Mouse (Mus musculus) fat pad, adult 2 months (tissue): ENCODE results near the gene Apoa5.
A peak's percentile ranks its signal among the peaks of the same experiment; 100 is the strongest.
"Not testable (repeated sequence)": the region's sequence is repeated elsewhere in the genome, so short reads cannot be mapped to it uniquely, and the experiment has no call there.

ENCODE experiments used
- DNase-seq: peaks from one replicate; pipeline ENCODE4 v3.0.0-alpha.2; 2011; ENCODE audit warnings: low read depth, low spot score; ENCODE audit errors: extremely low read depth

The Apoa5 gene

DNA sequence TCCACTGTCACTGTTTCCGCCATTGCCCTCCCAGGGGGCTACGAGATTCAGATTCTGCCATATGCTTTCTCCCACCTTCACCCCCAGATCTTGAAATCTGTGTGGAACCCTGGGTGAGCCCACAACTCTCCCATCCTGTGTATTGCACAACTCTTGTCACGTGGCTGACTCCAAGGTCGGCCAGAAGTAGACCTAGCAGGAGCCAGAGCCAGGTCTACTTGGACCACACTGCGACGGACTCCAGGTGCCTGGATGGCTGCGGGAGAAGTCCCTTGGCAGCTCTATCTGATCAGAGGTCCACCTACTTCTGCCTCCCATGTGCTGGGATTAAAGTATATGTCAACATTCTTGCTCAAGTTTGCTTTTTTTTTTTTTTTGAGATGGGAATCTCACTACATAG, 7.3 kb upstream of the Apoa5 start:
- no peak for DNase-seq

DNA sequence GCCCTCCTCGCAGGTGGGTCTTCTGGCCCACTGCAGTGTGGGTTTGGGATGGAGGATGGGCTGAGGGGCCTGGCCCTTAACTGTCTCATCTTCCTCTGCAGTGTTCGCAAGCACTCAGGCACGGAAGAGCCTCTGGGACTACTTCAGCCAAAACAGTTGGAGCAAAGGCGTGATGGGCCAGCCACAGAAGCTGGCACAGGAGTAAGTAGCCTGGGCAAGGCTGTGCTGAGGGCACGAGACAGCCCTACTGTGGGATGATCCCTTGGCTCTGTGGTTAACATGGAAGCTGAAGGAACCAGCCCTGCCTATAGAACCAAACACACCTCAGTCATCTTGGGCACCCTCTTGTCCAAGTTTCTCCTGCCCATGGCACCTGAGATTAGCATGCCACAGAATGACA, 692 bp downstream of the Apoa5 start:
- no peak for DNase-seq

DNA sequence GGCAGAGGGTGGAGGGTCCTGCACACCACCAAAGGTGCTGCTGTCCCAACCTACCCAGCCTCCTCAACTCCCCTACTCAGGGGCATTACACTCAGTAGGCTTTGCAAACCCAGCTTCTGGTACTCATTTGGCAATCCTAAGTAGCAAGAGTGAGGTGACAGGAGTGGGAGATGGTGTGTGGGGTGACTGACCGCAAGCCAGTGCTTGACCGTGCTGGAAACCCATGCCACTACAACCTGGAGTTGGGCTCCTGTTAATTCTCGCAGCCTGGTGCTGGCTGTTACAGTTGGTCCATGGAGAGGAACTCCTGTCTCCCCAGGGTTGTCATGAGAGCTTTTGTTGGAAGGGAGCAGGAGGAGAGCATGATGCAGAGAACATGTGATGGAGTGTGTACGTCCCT, 2.3 kb downstream of the Apoa5 start:
- DNase-seq: no peak

DNA sequence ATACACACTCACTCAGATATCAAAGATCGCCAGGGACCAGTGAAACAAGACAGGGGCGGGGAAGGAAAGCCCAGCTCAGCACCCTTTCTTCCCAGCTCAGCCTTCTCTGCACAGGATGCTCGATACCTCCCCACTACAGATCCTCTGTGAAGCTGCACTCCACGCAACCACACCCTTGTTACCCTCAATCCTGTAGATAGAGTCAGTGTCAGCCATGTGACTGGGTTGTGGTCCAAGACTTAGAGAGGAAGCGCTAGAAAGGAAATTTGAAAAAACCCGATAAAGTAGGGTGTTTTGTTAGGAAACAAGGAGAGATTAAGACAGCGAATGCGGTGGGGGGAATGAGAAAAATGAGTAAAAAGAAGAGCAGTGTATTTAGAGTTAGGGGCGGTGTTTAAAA, 3.6 kb downstream of the Apoa5 start:
- no peak for DNase-seq

DNA sequence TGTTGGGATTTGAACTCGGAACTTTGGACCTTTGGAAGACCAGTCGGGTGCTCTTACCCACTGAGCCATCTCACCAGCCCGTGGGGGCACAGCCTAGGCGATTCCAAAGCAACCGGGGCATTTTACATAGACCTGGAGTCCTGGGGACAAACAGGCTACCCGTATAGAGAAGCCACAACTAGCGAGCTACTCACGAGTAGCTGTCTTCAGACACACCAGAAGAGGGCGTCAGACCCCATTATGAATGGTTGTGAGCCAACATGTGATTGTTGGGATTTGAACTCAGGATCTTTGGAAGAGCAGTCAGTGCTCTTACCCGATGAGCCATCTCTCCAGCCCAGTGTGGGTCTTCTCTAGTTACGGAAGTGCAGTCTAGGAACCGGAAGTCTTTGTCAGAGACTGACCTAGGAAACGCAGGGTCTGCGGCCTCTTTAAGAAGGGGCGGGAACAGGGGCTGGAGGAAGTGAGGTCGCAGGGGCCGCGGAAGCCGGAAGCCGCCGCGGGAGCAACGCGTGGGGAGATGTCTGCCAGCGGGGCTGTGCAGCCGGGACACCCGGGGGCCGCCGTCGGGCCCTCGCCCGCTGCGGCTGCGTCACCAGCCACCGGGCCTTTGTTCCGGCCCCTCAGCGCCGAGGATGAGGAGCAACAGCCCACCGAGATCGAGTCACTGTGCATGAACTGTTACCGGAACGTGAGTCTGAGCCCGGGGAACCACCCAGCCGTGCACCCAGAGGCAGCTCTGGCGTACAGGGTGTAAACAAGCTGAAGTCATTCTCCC, 4.4 kb downstream of the Apoa5 start, which contains the start of gene Zpr1:
Zpr1 (plus strand) TSS at position 388 of the 778 bp plus-strand sequence.
- DNase-seq: peak; percentile 37

DNA sequence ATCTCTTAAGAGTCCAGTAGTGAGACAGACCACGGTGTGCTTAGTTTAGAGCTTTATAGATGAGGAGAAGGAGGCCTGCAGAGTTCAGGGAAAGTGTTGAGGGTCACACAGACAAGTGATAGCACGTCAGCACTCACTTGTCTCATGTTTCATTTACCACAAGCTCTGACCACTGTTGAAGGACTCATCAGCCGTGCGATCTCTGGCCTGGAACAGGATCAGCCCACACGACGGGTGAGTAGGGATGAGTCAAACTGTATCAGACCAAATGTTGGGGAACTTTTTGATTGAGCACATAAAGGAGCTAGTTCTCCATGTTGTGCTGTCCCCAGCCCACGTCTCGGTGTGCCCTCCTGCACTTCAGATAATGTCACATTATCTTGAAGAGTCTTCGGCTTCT, 6.1 kb downstream of the Apoa5 start:
- DNase-seq: no peak

DNA sequence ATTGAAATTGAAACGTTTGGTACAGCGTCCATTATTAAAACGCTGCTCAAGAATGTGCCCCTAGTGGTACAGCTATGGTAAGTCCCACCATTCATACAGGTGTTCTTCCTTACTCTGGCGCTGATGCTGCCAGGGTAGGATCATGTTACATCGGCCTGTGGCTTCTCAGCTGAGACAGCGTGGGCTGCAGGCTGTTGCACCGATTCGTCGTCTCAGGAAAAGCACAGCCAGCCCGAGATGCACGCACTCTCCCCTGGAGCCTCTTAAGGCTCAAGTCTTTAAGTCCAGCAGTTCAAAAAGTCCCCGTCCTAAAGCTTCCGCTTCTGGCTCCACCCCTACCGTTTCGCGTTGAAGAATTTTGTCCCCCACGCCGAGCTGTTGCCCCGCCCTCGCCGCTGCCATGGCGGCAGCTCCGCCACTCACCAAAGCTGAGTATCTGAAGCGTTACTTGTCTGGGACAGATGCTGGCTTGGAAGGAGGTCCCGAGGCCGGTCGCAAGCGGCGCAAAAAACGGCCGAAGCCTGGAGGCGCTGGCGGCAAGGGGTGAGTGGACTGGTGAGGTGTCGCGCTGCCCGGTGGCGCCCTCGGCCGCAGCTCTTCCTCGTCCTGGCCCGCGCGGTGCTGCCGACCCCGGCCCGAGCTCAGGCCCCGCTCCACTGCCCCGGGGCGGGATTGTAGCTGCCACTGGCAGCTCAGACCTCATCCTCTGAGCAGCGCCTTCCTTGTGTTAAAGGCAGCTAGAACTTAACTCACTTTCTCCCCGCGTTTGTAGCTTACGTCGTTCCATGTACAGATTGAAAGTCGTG, 14.4 kb downstream of the Apoa5 start, which contains the start of gene Bud13:
Bud13 (plus strand) TSS at position 378 of the 806 bp plus-strand sequence.
- DNase-seq: peak; percentile 37

DNA sequence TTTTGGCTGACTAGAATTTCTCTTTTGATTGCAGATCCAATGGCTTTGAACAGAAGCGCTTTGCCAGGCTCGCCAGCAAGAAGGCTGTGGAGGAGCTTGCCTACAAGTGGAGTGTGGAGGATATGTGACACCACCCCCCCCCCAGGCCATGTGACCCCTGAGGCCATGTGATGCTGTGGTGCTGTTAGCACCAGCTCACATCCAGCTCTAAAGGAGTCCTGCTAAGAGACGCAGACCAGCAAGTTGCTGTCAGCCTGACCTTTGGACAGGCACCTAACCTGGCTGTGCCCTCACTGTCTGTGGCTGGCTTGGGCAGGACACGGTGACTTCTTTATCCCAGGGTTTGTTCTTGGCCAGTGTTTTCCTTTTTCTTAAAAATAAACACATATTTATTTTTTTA, 29.9 kb downstream of the Apoa5 start:
- DNase-seq: no peak

DNA sequence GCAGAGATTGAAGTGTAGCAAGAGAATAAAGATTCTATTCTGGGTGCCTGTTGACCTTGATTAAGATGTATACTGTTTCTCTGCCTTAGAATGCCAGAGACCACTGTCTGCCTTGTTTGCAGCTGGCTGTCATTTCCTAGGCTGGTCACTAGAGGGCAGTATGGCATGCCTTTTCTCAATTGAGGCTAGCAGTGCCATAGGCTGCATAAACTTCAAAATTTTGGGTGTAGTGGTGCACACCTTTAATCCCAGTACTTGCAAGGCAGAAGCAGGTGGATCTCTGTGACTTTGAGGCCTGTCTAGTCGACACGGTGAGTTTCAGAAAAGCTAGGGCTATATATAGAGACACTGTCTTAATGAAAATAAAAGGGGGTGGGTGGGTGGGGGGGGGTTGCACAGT, 33.7 kb downstream of the Apoa5 start:
- no peak for DNase-seq

DNA sequence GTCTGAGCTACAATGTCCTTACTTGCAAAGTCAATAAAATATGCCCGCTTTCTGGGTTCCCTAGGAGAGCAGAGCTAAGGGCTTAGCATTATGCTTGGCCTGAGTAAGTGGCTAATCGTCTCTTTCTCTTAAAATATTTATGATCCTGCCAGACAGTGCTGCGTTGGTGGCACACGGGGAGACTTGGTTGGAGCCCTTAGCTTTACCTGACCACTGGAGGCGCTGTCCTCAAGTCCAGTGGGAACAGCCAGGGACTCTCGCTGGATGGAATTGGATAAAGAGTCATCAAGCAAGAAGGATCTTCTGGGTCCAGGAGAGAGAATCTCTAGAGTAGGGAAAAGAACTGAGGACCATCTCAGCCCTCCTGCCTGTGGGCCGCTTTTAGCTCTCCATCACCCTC, 40.7 kb downstream of the Apoa5 start:
- DNase-seq: no peak

DNA sequence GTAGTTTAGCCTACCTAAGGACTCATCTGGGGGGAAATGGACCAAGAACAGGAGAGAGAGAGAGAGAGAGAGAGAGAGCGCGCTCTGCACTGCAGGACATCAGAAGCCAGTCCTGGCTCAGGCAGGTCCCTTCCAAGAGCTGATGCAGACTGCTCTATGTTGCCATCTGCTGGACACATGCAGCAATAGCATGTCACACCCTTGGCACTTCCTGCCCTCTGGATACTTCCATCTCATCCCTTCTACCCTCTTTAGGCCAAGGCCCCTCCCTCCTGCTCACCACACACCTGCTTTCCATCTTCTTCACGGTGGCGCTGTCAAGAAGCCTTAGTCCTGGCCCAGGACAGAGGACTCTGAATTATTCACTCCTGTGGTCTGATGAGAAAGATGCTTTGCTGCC, 46.1 kb downstream of the Apoa5 start:
- no peak for DNase-seq

DNA sequence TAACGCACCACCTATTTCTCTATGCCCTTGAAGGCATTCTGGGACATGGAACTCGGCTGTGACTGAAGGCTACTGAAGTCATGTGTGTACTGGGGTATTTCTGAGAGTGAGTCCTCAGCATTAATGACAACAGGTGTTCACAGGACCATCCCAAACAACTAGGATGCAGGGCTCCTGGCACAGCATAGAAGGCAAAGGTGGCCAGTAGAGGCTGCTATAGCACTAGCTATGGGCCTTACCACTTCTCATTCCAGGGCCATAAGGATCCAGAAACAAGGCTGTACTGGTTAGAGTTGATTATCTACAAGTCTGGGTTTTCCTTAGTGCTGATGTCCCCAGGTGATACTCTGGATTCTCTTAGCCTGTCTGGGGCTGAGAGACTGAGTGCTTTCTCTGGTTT, 46.5 kb downstream of the Apoa5 start:
- no peak for DNase-seq

DNA sequence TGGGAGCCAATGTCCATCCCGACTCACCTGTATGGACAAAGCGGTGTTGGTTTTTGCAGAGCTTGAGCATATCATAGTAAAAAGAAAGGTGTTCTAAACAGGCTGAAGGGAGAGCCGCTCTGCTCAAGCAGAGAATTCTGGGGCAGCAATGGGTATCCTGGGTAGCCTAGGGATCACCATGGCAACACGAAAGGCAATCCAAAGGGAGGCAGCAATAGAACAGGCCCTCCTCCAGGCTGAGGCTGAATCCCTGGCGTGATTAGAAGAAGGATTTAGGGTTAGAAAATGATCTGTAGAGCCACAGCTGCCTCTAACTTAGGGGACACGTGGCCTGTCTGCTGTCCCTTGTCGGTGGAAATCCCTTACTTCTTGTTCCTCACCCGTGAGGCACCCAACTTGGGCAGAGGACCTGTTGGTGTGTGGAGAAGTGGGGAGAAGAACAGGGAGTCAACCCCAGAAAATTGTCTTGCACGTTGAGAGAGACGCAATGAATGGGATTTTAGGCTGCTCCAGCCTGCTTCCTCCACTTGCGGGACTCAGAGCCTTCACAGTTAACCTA, 47.5 kb downstream of the Apoa5 start:
- DNase-seq: no peak

DNA sequence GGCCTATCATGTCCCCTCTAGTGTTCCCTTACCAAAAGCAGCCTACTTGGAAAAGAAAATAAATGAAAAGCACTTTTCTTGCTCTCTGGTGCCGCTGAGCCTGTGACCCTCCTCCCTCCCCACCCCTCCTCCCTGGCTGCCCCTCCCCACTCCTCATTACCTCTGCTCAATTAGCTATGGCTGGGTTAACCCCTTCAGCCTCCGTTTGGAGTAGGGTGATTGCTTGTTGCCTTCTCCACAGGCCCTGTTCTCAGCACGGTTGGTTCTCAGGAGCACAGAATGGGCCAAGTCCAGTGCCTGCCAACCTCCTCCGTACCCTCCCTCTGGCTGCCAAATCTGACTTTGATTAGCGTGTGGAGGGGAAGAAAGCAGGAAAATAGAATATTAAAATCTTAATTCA, 48.0 kb downstream of the Apoa5 start:
- no peak for DNase-seq

DNA sequence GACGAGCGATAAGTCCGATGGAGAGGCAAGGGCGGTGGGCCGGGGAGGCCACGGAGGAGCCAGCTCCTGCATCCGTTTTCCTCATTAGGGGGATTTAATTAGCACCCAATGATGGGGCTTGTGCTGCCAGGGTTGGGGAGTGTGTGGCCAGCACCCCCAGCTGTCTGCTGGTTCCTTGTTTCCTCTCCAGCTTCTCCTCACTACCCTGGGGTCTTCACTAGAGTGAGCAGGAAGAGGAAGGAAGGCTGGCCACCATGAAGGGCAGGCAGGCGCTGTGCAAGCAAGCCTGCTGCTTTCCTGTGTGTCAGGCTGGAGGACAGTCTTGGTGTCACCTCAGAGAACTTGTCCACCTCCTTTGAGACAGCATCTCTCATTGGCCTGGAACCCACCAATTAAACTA, 48.5 kb downstream of the Apoa5 start:
- DNase-seq: no peak

DNA sequence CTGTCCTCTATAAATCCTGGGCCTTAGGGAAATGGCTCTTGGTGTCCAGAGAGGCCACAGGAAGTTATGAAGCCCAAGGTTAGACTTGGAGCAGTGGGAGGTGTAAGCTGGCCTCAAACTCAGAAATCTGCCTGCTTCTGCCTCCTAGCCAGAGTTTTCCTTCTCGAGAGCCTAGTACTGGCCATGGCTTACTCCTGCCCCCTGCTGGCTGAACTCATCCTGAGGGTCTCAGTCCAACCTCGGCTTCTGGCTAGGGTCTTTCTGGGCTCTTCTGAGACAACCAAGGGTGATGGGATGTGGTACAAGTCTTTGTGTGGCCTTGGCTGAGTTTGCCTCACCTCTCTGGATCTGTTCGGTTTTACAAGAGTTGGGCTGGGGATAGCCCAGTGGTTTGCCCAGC, 49.5 kb downstream of the Apoa5 start:
- no peak for DNase-seq

DNA sequence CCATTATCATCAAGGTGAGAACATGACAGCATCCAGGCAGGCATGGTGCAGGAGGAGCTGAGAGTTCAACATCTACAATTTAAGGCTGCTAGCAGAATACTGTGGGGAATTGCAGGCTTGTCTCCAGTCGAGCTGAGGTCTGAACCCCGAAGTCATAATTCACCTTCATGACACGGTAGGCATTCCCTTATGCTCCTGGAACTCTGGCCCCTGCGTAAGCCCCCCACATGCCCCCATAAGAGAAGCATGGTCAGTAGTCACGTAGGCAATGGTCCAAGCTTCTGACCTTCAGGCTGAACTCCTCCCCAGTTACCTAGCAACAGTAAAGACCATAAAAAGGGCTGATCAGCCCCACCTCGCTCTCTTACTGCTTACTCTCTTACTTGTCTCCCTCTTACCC, 51.5 kb downstream of the Apoa5 start, which contains the start of gene 4931429L15Rik:
4931429L15Rik (minus strand) TSS at position 101 of the 400 bp plus-strand sequence.
- not testable (repeated sequence) for DNase-seq

DNA sequence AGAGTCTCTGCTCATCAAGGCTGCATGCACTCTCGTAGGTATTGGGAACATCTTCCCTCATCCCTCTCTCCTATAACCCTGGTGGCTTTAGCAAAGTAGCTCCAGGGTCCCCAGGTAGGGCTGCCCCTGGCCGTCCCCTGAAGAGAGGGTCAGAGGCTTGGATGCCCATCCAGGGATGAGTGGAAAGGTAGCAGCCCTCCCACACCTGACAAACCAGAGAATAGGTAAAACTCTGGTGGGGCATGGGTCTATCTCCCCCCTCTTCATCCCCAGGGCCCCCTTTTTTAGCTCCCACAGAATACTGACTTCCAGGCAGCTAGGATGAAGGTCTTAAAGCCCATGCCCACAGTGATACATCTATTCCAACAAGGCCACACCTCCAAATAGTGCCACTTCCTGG, 52.0 kb downstream of the Apoa5 start:
- no peak for DNase-seq
